Mouse (Mus musculus) forebrain, embryonic 16.5 days (tissue): Measurements from ENCODE around the gene Rcn1. TPM values are rescaled to one million over a fixed set of nuclear protein-coding genes. Genes with fewer than 3 reads are reported as not detected.
A peak's percentile ranks its signal among the peaks of the same experiment; 100 is the strongest.

Experiments
- ATAC-seq: fragments of 200-750 bp; cut with Nextera tagmentation; 2 replicates; pipeline ENCODE4 v1.8.0; 2017; ENCODE audit warnings: mild to moderate bottlenecking, moderate library complexity
- H3K27ac ChIP-seq: fragments of 300-500 bp; sonication (generic); 2 replicates; pipeline ENCODE4 v1.5.1; 2014; ENCODE audit warnings: low read length, control low read depth
- H3K27me3 ChIP-seq: fragments of 300-500 bp; sonication (generic); replicated peaks from 2 replicates; pipeline ENCODE4 v1.6.1; 2014; ENCODE audit warnings: low read length; ENCODE audit not compliant: control insufficient read depth, insufficient read depth
- H3K36me3 ChIP-seq: fragments of 300-500 bp; sonication (generic); 2 replicates; pipeline ENCODE4 v1.6.1; 2014; ENCODE audit not compliant: control insufficient read depth, insufficient read depth
- H3K4me1 ChIP-seq: fragments of 300-500 bp; sonication (generic); replicated peaks from 2 replicates; pipeline ENCODE4 v1.6.1; 2014; ENCODE audit warnings: low read length; ENCODE audit not compliant: control insufficient read depth, insufficient read depth
- H3K4me2 ChIP-seq: fragments of 300-500 bp; sonication (generic); 2 replicates; pipeline ENCODE4 v1.6.1; 2014; ENCODE audit warnings: mild to moderate bottlenecking, low read length, control low read depth
- H3K4me3 ChIP-seq: fragments of 300-500 bp; sonication (generic); replicated peaks from 2 replicates; pipeline ENCODE4 v1.5.1; 2014; ENCODE audit warnings: mild to moderate bottlenecking, low read length, control low read depth
- H3K9ac ChIP-seq: fragments of 300-500 bp; sonication (generic); replicated peaks from 2 replicates; pipeline ENCODE4 v1.6.1; 2014; ENCODE audit warnings: low read depth, low read length, control low read depth
- H3K9me3 ChIP-seq: fragments of 300-500 bp; sonication (generic); 2 replicates; pipeline ENCODE4 v1.6.1; 2016; ENCODE audit warnings: low read length; ENCODE audit not compliant: control insufficient read depth
- WGBS: fragments of 180-500 bp; shearing (Covaris S2); extraction: QIAGEN DNeasy Blood & Tissue Kit; methylation state at CpG from one replicate; pipeline ENCODE4 v1.1.7; 2014; 5-methylcytosine and 5-hydroxymethylcytosine counted together
- polyA plus RNA-seq: library from polyadenylated mRNA; unstranded; fragments of >200 nt; fragmentation: Nextera tagmentation; extraction: Ambion mirVana; gene quantifications from 2 replicates; pipeline ENCODE4 v1.2.1, GENCODE M21; 2015

The Rcn1 gene
- polyA plus RNA-seq, 1 experiment from 2014 or later, result 46.7 TPM

- ATAC-seq, result no peak
- no peak overlapping the region for H3K27ac ChIP-seq
Measured at GRCm38 (mm10) chr2:105400558-105400957, 1.4 kb upstream of the Rcn1 start.

GRCm38 (mm10) chr2:105398636-105399084 is 459 bp downstream of the Rcn1 start:
- Histone ChIP-seq H3K36me3 (no peaks in the 10 kb centered on the region), H3K4me1 (peaks cover 10% of the 10 kb centered on the region; the same call in 1 of the 2 replicates), H3K4me2 (peak overlapping the region; percentile 80), H3K27ac (peak overlapping the region; percentile 29), H3K4me3 (peak overlapping the region; percentile 63), H3K9me3 (no peaks in the 10 kb centered on the region), H3K9ac (peak overlapping the region; percentile 71), H3K27me3 (no peaks in the 10 kb centered on the region)
- under 1% methylated on average over 31 of the region's 31 CpGs for WGBS
- peak; percentile 57 for ATAC-seq

More at GRCm38 (mm10) chr2:105400558-105400957, 1.4 kb upstream of the Rcn1 start:
- no peak overlapping the region for H3K4me2 ChIP-seq
- H3K4me1 ChIP-seq, result peaks cover 10% of the 10 kb centered on the region; the same call in 1 of the 2 replicates
- H3K9me3 ChIP-seq, result no peaks in the 10 kb centered on the region
- H3K27me3 ChIP-seq, result peaks cover 3% of the 10 kb centered on the region; the same call in 1 of the 2 replicates
- no peak overlapping the region for H3K4me3 ChIP-seq
- WGBS, result 88% methylated on average over 4 of the region's 4 CpGs
- no peaks in the 10 kb centered on the region for H3K36me3 ChIP-seq
- H3K9ac ChIP-seq, result no peak overlapping the region

DNA sequence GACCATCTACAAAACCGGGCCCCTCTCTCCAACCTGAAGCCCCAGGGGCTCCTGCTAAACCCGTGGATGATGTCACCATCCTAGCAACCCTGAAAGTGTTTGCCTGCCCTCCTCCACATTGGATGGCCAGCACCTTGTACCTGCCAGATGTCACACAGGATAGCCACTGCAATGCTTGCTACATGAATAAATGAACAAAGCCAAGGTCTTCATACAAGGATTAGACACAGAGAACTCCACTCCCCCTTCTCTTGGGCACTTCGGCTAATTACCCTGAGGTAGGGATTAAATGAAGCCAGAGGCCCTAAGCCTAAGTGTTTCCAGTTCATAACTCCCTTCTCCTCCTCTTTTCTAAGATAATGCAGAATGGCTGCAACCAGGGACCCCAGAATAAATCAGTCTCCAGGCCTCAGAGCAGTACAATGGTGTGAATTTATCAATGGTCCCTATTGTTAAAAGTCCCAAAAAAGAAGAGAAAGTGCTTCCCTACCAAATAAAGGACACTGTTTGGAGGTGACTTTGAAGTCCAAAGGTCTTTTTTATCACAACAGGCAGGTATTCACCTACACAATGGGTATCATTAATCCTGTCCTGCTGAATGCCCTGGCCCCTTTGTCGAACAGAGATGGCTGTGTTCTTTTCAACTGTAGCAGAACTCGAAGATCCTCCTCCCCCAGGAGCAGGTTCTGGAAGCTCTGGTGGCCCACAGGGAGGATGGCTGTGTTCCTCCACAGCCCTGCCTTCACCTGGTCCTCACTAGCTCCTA is 1.5 kb downstream of the Rcn1 start:
- H3K9me3 ChIP-seq, result no peaks in the 10 kb centered on the region
- 9% methylated on average over 5 of the region's 5 CpGs for WGBS
- H3K27me3 ChIP-seq, result no peaks in the 10 kb centered on the region
- peak overlapping the region; percentile 80 for H3K4me2 ChIP-seq
- no peaks in the 10 kb centered on the region for H3K36me3 ChIP-seq
- H3K27ac ChIP-seq, result no peak overlapping the region
- H3K4me1 ChIP-seq, result peaks cover 10% of the 10 kb centered on the region; the same call in 1 of the 2 replicates
- no peak for ATAC-seq
- no peak overlapping the region for H3K9ac ChIP-seq
- H3K4me3 ChIP-seq, result peak overlapping the region; percentile 63

GRCm38 (mm10) chr2:105396066-105396465 is 3.1 kb downstream of the Rcn1 start:
- peaks cover 10% of the 10 kb centered on the region; the same call in 1 of the 2 replicates for H3K4me1 ChIP-seq
- H3K4me2 ChIP-seq, result no peak overlapping the region
- ATAC-seq, result no peak
- H3K36me3 ChIP-seq, result no peaks in the 10 kb centered on the region
- H3K27ac ChIP-seq, result no peak overlapping the region
- H3K27me3 ChIP-seq, result no peaks in the 10 kb centered on the region
- no peaks in the 10 kb centered on the region for H3K9me3 ChIP-seq
- 98% methylated on average over 9 of the region's 9 CpGs for WGBS
- H3K4me3 ChIP-seq, result no peak overlapping the region
- no peak overlapping the region for H3K9ac ChIP-seq

DNA sequence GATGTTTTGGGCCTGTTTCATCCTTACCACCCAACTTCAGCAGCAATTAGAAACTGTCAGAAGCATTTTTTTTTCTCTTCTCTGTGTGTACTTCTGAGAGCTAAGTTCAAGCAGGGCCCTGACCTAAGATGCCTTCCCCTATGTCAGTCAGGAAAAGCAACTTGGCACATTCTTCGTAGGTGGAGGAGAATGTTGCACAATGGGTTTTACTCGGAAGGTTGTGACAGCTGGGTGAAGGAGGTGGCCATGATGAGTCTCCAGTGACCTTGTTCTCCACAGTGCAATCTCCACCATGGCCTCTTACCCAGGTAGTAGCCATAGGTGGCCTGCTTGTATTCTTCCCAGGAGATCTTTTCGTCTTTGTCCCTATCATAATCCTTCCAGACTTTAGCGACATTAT is 4.7 kb downstream of the Rcn1 start:
- Histone ChIP-seq H3K27ac (no peak overlapping the region), H3K9ac (no peak overlapping the region), H3K4me3 (no peak overlapping the region), H3K9me3 (no peaks in the 10 kb centered on the region), H3K4me1 (peaks cover 7% of the 10 kb centered on the region; the same call in 1 of the 2 replicates), H3K36me3 (no peaks in the 10 kb centered on the region), H3K4me2 (no peak overlapping the region), H3K27me3 (no peaks in the 10 kb centered on the region)
- no peak for ATAC-seq
- 92% methylated on average over 4 of the region's 4 CpGs for WGBS

DNA sequence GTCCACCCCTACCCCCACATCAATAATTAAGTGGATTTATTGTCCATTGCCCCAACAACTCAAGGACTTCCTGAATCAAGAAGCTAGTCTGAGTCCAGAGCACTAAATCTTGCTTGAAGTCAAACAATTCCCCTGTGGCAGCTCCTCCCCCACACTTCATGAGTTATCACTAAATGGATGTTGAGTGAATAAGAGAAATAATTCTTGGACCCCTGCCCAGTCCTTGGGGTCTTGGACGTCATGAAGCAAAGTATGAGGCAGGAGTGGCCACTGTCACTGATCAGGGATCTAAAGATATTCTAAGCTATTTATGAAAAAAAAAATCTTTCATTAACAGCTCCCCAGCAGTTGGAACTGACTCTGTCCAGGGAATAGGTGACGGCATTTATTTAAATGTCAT is 6.6 kb downstream of the Rcn1 start:
- H3K4me3 ChIP-seq, result no peak overlapping the region
- no peaks in the 10 kb centered on the region for H3K9me3 ChIP-seq
- H3K9ac ChIP-seq, result no peak overlapping the region
- no peak for ATAC-seq
- WGBS, result 67% methylated on average over 2 of the region's 2 CpGs
- no peaks in the 10 kb centered on the region for H3K27me3 ChIP-seq
- H3K4me2 ChIP-seq, result no peak overlapping the region
- peaks cover 2% of the 10 kb centered on the region; the same call in 1 of the 2 replicates for H3K36me3 ChIP-seq
- H3K4me1 ChIP-seq, result no peaks in the 10 kb centered on the region
- H3K27ac ChIP-seq, result no peak overlapping the region

- peaks cover 2% of the 10 kb centered on the region; the same call in 1 of the 2 replicates for H3K36me3 ChIP-seq
Measured at GRCm38 (mm10) chr2:105391414-105391784, 7.7 kb downstream of the Rcn1 start.

GRCm38 (mm10) chr2:105390653-105391413 is 8.3 kb downstream of the Rcn1 start:
- Histone ChIP-seq H3K9ac (no peak overlapping the region), H3K4me2 (no peak overlapping the region), H3K9me3 (no peaks in the 10 kb centered on the region), H3K4me3 (no peak overlapping the region), H3K36me3 (peaks cover 2% of the 10 kb centered on the region; the same call in 1 of the 2 replicates), H3K4me1 (no peaks in the 10 kb centered on the region), H3K27ac (no peak overlapping the region), H3K27me3 (no peaks in the 10 kb centered on the region)
- 75% methylated on average over 6 of the region's 6 CpGs for WGBS
- peak; percentile 52; the same call in 1 of the 2 replicates for ATAC-seq

More at GRCm38 (mm10) chr2:105391414-105391784, 7.7 kb downstream of the Rcn1 start:
- no peak overlapping the region for H3K4me3 ChIP-seq
- ATAC-seq, result no peak
- no peaks in the 10 kb centered on the region for H3K27me3 ChIP-seq
- H3K4me2 ChIP-seq, result no peak overlapping the region
- no peaks in the 10 kb centered on the region for H3K9me3 ChIP-seq
- H3K9ac ChIP-seq, result no peak overlapping the region
- 85% methylated on average over 4 of the region's 4 CpGs for WGBS
- no peaks in the 10 kb centered on the region for H3K4me1 ChIP-seq
- no peak overlapping the region for H3K27ac ChIP-seq
